Mouse (Mus musculus) forebrain, embryonic 14.5 days (tissue): ENCODE measurements at regions not wholly inside any gene's neighbourhood (a gene's known extent, or its start where the extent isn't known, plus 50 kb on each side); places are given as distances from the start of the nearest gene placed in this dataset.
A peak's percentile ranks its signal among the peaks of the same experiment; 100 is the strongest.

Source experiments
- ATAC-seq: fragments of 200-750 bp; cut with Nextera tagmentation; 2 replicates; pipeline ENCODE4 v1.8.0; 2017; ENCODE audit warnings: mild to moderate bottlenecking, moderate library complexity
- DNase-seq: peaks from one replicate; pipeline ENCODE4 v3.0.0-alpha.2; 2015; ENCODE audit warnings: low spot score
- H3K27ac ChIP-seq: fragments of 300-500 bp; sonication (generic); 2 replicates; pipeline ENCODE4 v1.5.1; 2014; ENCODE audit warnings: low read depth, mild to moderate bottlenecking, control low read depth, low read length, moderate library complexity
- H3K27me3 ChIP-seq: fragments of 300-500 bp; sonication (generic); replicated peaks from 2 replicates; pipeline ENCODE4 v1.6.1; 2014; ENCODE audit warnings: low read length, control low read depth, mixed read lengths; ENCODE audit not compliant: control insufficient read depth, insufficient read depth
- H3K36me3 ChIP-seq: fragments of 300-500 bp; sonication (generic); 2 replicates; pipeline ENCODE4 v1.6.1; 2014; ENCODE audit warnings: low read length, control low read depth; ENCODE audit not compliant: control insufficient read depth, insufficient read depth
- H3K4me1 ChIP-seq: fragments of 300-500 bp; sonication (generic); 2 replicates; pipeline ENCODE4 v1.6.1; 2014; ENCODE audit warnings: antibody characterized with exemption, low read length, control low read depth; ENCODE audit not compliant: control insufficient read depth, insufficient read depth
- H3K4me2 ChIP-seq: fragments of 300-500 bp; sonication (generic); 2 replicates; pipeline ENCODE4 v1.6.1; 2014; ENCODE audit warnings: mild to moderate bottlenecking, control low read depth, low read length
- H3K4me3 ChIP-seq: fragments of 300-500 bp; sonication (generic); 2 replicates; pipeline ENCODE4 v1.5.1; 2014; ENCODE audit warnings: low read depth, low read length, control low read depth
- H3K9ac ChIP-seq: fragments of 300-500 bp; sonication (generic); 2 replicates; pipeline ENCODE4 v1.6.1; 2014; ENCODE audit warnings: mild to moderate bottlenecking, low read length, control low read depth, moderate library complexity
- H3K9me3 ChIP-seq: fragments of 300-500 bp; sonication (generic); replicated peaks from 2 replicates; pipeline ENCODE4 v1.6.1; 2016; ENCODE audit warnings: low read length, control low read depth, mixed read lengths; ENCODE audit not compliant: control insufficient read depth
- WGBS: fragments of 180-500 bp; shearing (Covaris S2); extraction: QIAGEN DNeasy Blood & Tissue Kit; methylation state at CpG from one replicate; pipeline ENCODE4 v1.1.7; 2014; 5-methylcytosine and 5-hydroxymethylcytosine counted together

DNA sequence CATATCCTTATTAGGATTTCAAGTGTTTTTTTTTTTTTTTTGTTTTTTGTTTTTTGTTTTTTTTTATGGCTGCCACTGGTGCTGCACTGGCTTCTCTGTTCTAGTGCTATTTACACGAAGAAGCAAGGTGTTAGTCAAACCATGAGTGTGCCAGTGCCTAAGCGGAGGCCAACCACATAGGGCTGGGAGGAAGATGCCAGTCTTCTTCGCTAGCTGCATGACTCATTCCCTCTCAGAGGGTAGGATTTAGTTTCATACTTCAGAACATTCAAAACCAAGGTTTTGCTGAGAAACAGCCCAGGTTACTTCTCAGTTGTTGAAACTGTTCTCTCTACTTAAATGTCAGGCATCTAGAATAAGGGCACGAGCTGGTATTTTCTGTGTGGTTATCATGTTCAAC lies 72.6 kb downstream of the Icos start:
- WGBS, result 89% methylated on average over 4 of the region's 4 CpGs
- Histone ChIP-seq H3K27me3 (no peaks in the 10 kb centered on the region), H3K9me3 (no peaks in the 10 kb centered on the region), H3K4me3 (no peak overlapping the region), H3K4me2 (no peak overlapping the region), H3K36me3 (no peaks in the 10 kb centered on the region), H3K27ac (no peak overlapping the region), H3K9ac (no peak overlapping the region), H3K4me1 (no peaks in the 10 kb centered on the region; the same call in 1 of the 2 replicates)
- ATAC-seq, result no peak
- no peak for DNase-seq

DNA sequence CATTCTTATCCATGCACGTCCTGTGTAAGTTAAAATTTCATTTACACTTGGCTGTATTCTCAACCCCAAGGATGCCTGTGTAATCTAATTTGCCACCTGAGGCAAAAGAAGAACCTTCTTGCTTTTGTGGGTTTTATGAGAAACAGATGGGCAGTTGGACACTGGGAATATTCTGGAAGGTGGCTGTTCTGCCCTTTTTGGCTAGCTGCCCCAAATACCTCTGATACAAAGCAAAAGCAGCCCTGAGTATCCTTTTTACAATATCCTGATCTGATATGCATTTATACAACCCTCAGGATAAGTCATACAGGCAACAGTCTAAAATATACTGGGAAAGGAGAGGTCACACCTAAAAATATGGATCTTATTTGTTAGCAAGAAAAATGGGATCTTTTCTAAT lies 75.9 kb downstream of the Icos start:
- ATAC-seq, result no peak
- WGBS, result 35% methylated on average over 1 of the region's 1 CpGs

DNA sequence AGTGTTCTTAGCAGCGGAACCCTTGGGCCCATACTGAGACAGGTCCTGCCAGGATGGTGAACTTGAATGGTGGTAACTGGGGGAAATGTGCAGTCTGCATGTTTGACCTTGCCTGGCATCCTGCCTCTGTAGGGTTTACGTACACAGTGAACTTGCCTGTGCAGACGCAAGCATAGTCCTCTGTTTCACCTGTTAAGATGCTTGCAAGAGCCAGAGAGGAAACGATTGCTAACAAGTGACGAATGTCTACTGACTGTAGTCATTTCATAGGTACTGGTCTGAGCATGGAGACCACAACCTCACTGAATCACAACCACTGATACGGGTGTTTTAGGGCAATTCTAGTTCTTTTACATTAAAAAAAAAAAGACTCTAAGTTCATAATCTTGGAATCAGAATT lies 76.7 kb downstream of the Icos start:
- Histone ChIP-seq H3K4me2 (no peak overlapping the region), H3K27me3 (no peaks in the 10 kb centered on the region), H3K9me3 (no peaks in the 10 kb centered on the region), H3K27ac (no peak overlapping the region), H3K4me1 (no peaks in the 10 kb centered on the region; the same call in 1 of the 2 replicates), H3K9ac (no peak overlapping the region), H3K4me3 (no peak overlapping the region), H3K36me3 (no peaks in the 10 kb centered on the region)
- ATAC-seq (no peak), DNase-seq (no peak)
- WGBS, result 89% methylated on average over 6 of the region's 6 CpGs

More for the DNA sequence above, 75.9 kb downstream of the Icos start:
- H3K9ac ChIP-seq, result no peak overlapping the region
- no peaks in the 10 kb centered on the region for H3K9me3 ChIP-seq
- H3K27ac ChIP-seq, result no peak overlapping the region
- no peak for DNase-seq
- H3K4me3 ChIP-seq, result no peak overlapping the region
- no peak overlapping the region for H3K4me2 ChIP-seq
- no peaks in the 10 kb centered on the region for H3K27me3 ChIP-seq
- no peaks in the 10 kb centered on the region; the same call in 1 of the 2 replicates for H3K4me1 ChIP-seq
- H3K36me3 ChIP-seq, result no peaks in the 10 kb centered on the region

DNA sequence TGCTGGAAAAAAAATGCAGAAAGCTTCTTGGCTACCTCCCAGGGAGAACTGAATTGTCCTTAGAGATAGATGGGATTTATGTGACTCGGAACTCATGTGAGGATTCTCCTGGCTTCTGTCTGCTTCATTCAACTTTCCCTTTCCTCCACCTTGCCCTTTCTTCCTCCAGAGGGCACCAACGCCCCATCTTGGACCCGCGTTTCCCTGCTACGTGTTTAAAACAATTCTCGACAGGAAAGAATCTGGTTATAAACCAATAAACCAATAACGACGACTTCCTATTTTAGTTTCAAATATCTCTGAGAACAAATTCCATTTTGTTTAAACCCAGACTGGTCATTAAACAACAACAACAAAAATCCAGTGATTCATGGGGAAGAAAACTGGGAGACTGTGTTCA lies 77.4 kb downstream of the Icos start:
- Histone ChIP-seq H3K9me3 (no peaks in the 10 kb centered on the region), H3K27me3 (no peaks in the 10 kb centered on the region), H3K4me2 (peak overlapping the region; percentile 24), H3K4me1 (no peaks in the 10 kb centered on the region; the same call in 1 of the 2 replicates), H3K4me3 (no peak overlapping the region), H3K27ac (no peak overlapping the region), H3K36me3 (no peaks in the 10 kb centered on the region), H3K9ac (no peak overlapping the region)
- ATAC-seq (0 out of 2 replicates have a peak, but pooled peaks have one; percentile 40), DNase-seq (peak; percentile 78)
- 8% methylated on average over 8 of the region's 8 CpGs for WGBS

DNA sequence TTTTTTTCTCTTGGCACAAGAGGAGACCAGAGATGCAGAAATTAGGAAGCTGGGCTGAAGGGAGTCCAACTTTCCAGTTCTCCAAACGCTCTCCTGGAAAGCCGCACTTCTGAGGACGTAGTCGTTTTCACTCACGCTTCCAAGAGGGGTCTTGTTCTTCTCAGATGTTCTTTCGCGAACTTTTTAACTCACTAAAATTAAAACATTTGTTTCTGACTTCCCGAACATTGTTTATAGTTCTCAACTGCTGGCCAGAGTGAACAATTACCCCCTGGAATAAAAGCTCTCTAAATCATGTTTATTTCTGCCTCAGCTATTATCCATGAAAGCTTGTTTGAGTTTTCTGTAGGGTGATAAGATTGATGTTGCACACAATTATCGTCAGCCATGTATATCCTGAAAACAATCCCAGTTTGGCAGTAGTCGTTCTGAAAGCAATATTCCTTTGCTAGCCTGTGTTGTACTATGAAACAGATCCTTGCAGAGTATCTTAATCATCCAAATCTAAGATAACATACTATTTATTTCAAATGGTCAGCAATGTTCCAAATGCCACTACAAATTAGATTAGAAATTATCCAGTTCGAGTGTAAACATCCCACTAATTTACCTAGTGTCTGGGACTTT lies 82.3 kb downstream of the Icos start:
- WGBS, result 75% methylated on average over 11 of the region's 11 CpGs
- Histone ChIP-seq H3K36me3 (no peaks in the 10 kb centered on the region), H3K27ac (no peak overlapping the region), H3K4me2 (no peak overlapping the region), H3K9ac (no peak overlapping the region), H3K27me3 (no peaks in the 10 kb centered on the region), H3K4me1 (peaks cover 4% of the 10 kb centered on the region; the same call in 1 of the 2 replicates), H3K9me3 (no peaks in the 10 kb centered on the region), H3K4me3 (no peak overlapping the region)
- DNase-seq (no peak), ATAC-seq (no peak)

DNA sequence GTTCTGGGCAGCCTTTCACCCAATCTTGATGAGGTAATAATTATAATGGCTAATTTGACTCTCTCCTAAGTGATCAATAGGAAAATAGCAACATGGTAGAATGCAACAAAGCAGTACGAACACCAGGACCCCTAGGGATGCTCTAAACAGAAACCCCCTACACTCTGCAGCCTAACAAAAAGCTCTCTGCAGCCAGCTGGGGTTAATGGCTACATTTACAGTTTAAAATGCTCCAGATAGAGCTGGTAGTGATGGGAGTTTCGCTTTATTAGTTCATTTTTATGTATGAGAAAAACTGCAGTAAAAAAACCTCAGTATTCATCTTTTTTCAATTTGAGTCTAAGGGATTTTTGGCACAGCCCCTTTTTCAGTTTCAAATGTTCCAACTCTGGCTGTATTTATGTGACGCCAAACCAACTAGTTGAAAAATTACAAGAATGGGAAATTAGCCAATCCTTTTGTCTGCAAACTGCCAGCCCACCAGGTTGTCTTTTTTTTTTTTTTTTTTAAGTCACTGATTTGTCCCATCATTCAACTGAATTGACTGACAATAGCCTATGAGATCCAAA lies 84.2 kb downstream of the Icos start:
- ATAC-seq (no peak), DNase-seq (peak; percentile 58)
- Histone ChIP-seq H3K36me3 (no peaks in the 10 kb centered on the region), H3K4me3 (no peak overlapping the region), H3K9me3 (no peaks in the 10 kb centered on the region), H3K27ac (no peak overlapping the region), H3K4me1 (0 out of 2 replicates have a peak, but pooled peaks cover 4% of the 10 kb centered on the region), H3K4me2 (no peak overlapping the region), H3K9ac (no peak overlapping the region), H3K27me3 (no peaks in the 10 kb centered on the region)
- WGBS, result 26% methylated on average over 3 of the region's 3 CpGs

DNA sequence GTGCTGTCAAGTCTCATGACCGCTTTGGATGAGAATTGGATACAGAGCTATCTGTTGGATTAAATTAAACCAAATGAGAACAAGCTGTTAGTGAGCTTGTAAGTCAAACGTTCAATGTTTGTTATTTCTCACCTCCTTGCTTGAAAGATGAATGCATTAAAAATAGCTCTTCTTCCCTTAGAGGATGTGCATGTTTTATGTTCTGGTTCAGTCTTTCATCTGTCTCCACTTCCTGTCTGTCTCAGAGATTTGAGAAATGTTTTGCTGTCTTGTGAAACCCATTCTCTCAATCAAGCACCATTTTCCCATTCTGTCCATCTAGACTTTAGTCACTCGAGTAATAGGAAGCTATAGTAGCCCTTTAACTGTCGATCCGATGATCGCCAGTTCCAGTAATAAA lies 90.4 kb downstream of the Icos start:
- 93% methylated on average over 6 of the region's 6 CpGs for whole genome bisulfite sequencing
- H3K27ac ChIP-seq, result no peak overlapping the region
- no peak overlapping the region for H3K9ac ChIP-seq
- H3K36me3 ChIP-seq, result no peaks in the 10 kb centered on the region
- DNase-seq (no peak), ATAC-seq (no peak)
- H3K27me3 ChIP-seq, result no peaks in the 10 kb centered on the region
- H3K4me3 ChIP-seq, result no peak overlapping the region
- H3K4me1 ChIP-seq, result no peaks in the 10 kb centered on the region
- no peaks in the 10 kb centered on the region for H3K9me3 ChIP-seq
- no peak overlapping the region for H3K4me2 ChIP-seq

DNA sequence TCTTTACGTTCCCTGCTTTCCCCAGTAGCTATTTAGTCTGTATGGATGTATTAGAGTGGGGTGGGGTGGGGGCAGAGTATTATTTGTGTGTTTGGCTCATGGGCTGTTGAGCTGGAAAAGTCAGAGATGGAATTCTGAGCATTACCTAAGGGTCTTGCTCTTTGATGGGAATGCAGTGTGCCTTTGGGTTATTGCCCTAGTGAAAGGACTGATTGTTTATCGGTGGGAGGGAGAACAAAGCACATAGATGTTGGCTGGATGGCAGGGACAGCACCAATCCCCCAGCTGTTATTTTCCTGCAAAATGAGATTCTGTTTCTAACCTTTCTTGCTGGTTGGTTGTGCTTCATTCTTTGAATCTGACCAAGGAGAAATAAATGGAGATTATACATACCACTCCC lies 96.4 kb downstream of the Icos start:
- Histone ChIP-seq H3K4me3 (no peak overlapping the region), H3K36me3 (no peaks in the 10 kb centered on the region), H3K27ac (no peak overlapping the region), H3K9ac (no peak overlapping the region), H3K27me3 (no peaks in the 10 kb centered on the region), H3K9me3 (no peaks in the 10 kb centered on the region), H3K4me1 (no peaks in the 10 kb centered on the region), H3K4me2 (no peak overlapping the region)
- DNase-seq, result no peak
- ATAC-seq, result no peak
- WGBS, result 36% methylated on average over 2 of the region's 2 CpGs

DNA sequence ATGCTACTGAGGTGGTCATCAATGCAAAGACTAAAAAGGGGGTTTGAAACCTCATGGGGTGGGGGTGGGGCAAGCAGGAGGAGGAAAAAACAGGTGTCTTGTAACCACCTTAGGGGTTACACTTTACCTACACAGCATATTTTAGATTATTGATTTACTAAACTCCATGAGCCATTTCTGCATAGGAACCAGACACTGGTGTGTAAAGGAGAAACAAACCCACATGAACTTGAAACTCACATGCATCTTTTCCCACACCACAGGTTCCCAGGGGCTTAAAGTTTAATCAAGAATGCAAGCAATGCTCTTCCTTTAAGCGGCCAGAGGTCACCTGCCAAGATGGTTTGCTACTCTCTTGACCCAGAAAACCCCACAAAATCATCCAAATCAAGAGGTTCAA lies 97.6 kb downstream of the Icos start:
- ATAC-seq, result no peak

More for the DNA sequence above, 97.6 kb downstream of the Icos start:
- Histone ChIP-seq H3K9ac (no peak overlapping the region), H3K4me3 (no peak overlapping the region), H3K27me3 (no peaks in the 10 kb centered on the region), H3K36me3 (no peaks in the 10 kb centered on the region), H3K4me1 (no peaks in the 10 kb centered on the region), H3K9me3 (no peaks in the 10 kb centered on the region), H3K4me2 (no peak overlapping the region), H3K27ac (no peak overlapping the region)
- DNase-seq, result no peak
- 76% methylated on average over 1 of the region's 1 CpGs for WGBS
